15 mouse cellular contexts compared by ENCODE assay signal in the genomic region with DNA sequence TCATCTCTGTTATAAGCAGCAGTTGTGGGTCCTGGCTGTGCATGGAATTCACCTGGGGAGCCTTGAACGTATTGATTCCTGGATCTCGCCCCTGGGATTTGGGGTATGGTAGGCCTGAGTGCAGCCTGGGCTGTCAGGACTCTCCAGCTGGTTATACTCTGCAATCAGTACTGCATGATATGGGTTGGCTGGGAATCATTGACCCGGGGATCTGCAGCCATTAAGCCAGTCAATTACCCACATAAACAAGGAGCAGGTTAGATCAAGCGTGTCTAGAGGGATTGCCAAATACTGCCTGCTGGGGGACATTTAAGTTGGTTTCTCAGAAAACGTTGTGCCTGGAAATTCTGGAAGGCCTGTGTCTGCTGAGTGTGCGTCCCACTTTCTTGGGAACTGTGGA. TPM values are rescaled to one million over a fixed set of nuclear protein-coding genes. Genes with fewer than 3 reads are reported as not detected.
DNase-seq lines count a peak whose midpoint lies in the region; ATAC-seq lines count a peak whose summit lies in the region.
"Had no signal": no experiment of that assay in that cellular context is flagged by ENCODE, and none has a peak within 500 bp of the region (broad histone marks: within the 10 kb centered on the region; RNA-seq: fewer than 3 reads in every experiment).

No protein-coding gene starts in this region.

- H3K4me1 ChIP-seq in intestine, embryonic 16.5 days (ENCODE audit: control insufficient read depth, insufficient read depth, low read length), result peaks cover 18% of the 10 kb centered on the region; the same call in 1 of the 2 replicates
- peaks cover 12% of the 10 kb centered on the region; the same call in 1 of the 2 replicates for H3K4me1 ChIP-seq in intestine, embryonic 15.5 days (replicated peaks)
- 0 out of 2 replicates have a peak, but pooled peaks cover 4% of the 10 kb centered on the region for H3K4me1 ChIP-seq in neural tube, embryonic 13.5 days (replicated peaks)
- H3K4me1 ChIP-seq in neural tube, embryonic 15.5 days, result no peaks in the 10 kb centered on the region
- no peaks in the 10 kb centered on the region for H3K4me1 ChIP-seq in forebrain, embryonic 12.5 days
- H3K4me1 ChIP-seq: forebrain, embryonic 15.5 days had no signal

- 43% methylated on average over 6 of the region's 6 CpGs for WGBS in intestine, embryonic 16.5 days
- WGBS in intestine, embryonic 15.5 days, result 37% methylated on average over 6 of the region's 6 CpGs
- 54% methylated on average over 6 of the region's 6 CpGs for WGBS in neural tube, embryonic 13.5 days
- 48% methylated on average over 6 of the region's 6 CpGs for WGBS in neural tube, embryonic 15.5 days
- 63% methylated on average over 6 of the region's 6 CpGs for WGBS in forebrain, embryonic 12.5 days

- DNase-seq in kidney, postnatal 4 days, result peak; percentile 41 to 56
- DNase-seq in right cerebral cortex, postnatal 10 days (ENCODE audit: low spot score in 2 of 2), result no peak
- DNase-seq: cerebellum, adult 2 months; gastrocnemius, postnatal 25 days; right cerebral cortex, postnatal 4 days; thymus, postnatal 4 days had no signal

- no peak overlapping the region; the same call in 1 of the 2 replicates for H3K9ac ChIP-seq in intestine, embryonic 16.5 days (ENCODE audit: low read depth, low read length)
- H3K9ac ChIP-seq in intestine, embryonic 15.5 days, result no peak overlapping the region
- H3K9ac ChIP-seq in neural tube, embryonic 13.5 days, result no peak overlapping the region
- H3K9ac ChIP-seq in neural tube, embryonic 15.5 days (replicated peaks), result no peak overlapping the region
- H3K9ac ChIP-seq in forebrain, embryonic 12.5 days, result no peak overlapping the region
- H3K9ac ChIP-seq: embryonic facial prominence, embryonic 12.5 days; forebrain, embryonic 15.5 days; heart, embryonic 15.5 days had no signal

- no peaks in the 10 kb centered on the region for H3K9me3 ChIP-seq in intestine, embryonic 16.5 days (ENCODE audit: control insufficient read depth, low read length)
- H3K9me3 ChIP-seq in intestine, embryonic 15.5 days, result no peaks in the 10 kb centered on the region
- no peaks in the 10 kb centered on the region for H3K9me3 ChIP-seq in neural tube, embryonic 13.5 days
- no peaks in the 10 kb centered on the region for H3K9me3 ChIP-seq in neural tube, embryonic 15.5 days (replicated peaks)
- H3K9me3 ChIP-seq in forebrain, embryonic 12.5 days, result no peaks in the 10 kb centered on the region
- H3K9me3 ChIP-seq: embryonic facial prominence, embryonic 12.5 days; forebrain, embryonic 15.5 days; heart, embryonic 15.5 days had no signal

- no peak for ATAC-seq in intestine, embryonic 16.5 days
- ATAC-seq in intestine, embryonic 15.5 days, result no peak
- peak; percentile 43; the same call in 1 of the 2 replicates for ATAC-seq in neural tube, embryonic 13.5 days (ENCODE audit: low read depth)
- no peak for ATAC-seq in neural tube, embryonic 15.5 days (ENCODE audit: low FRiP score)
- ATAC-seq in forebrain, embryonic 12.5 days (ENCODE audit: low FRiP score), result no peak
- ATAC-seq: CD4-positive, CD25-positive, alpha-beta regulatory T cell, adult 4 months; forebrain, embryonic 15.5 days had no signal

- no peak overlapping the region for H3K4me2 ChIP-seq in intestine, embryonic 16.5 days (ENCODE audit: low read depth, low read length)
- no peak overlapping the region for H3K4me2 ChIP-seq in intestine, embryonic 15.5 days (replicated peaks)
- no peak overlapping the region for H3K4me2 ChIP-seq in neural tube, embryonic 13.5 days
- H3K4me2 ChIP-seq in neural tube, embryonic 15.5 days, result no peak overlapping the region
- H3K4me2 ChIP-seq in forebrain, embryonic 12.5 days, result no peak overlapping the region
- H3K4me2 ChIP-seq: embryonic facial prominence, embryonic 12.5 days; forebrain, embryonic 15.5 days; heart, embryonic 15.5 days had no signal

- H3K36me3 ChIP-seq in intestine, embryonic 16.5 days (ENCODE audit: control insufficient read depth, insufficient read depth, low read length), result no peaks in the 10 kb centered on the region
- no peaks in the 10 kb centered on the region for H3K36me3 ChIP-seq in intestine, embryonic 15.5 days
- H3K36me3 ChIP-seq in neural tube, embryonic 13.5 days, result no peaks in the 10 kb centered on the region
- H3K36me3 ChIP-seq in neural tube, embryonic 15.5 days, result no peaks in the 10 kb centered on the region
- no peaks in the 10 kb centered on the region for H3K36me3 ChIP-seq in forebrain, embryonic 12.5 days (replicated peaks)
- H3K36me3 ChIP-seq: embryonic facial prominence, embryonic 12.5 days; forebrain, embryonic 15.5 days; heart, embryonic 15.5 days had no signal

- H3K27ac ChIP-seq in intestine, embryonic 16.5 days (ENCODE audit: low read length), result peak overlapping the region; percentile 37
- H3K27ac ChIP-seq in intestine, embryonic 15.5 days, result no peak overlapping the region
- H3K27ac ChIP-seq in neural tube, embryonic 13.5 days (replicated peaks), result no peak overlapping the region
- no peak overlapping the region for H3K27ac ChIP-seq in neural tube, embryonic 15.5 days (replicated peaks)
- H3K27ac ChIP-seq in forebrain, embryonic 12.5 days, result no peak overlapping the region
- H3K27ac ChIP-seq: embryonic facial prominence, embryonic 12.5 days; forebrain, embryonic 15.5 days; heart, embryonic 15.5 days had no signal

- no peak overlapping the region for H3K4me3 ChIP-seq in intestine, embryonic 16.5 days (ENCODE audit: low read length)
- H3K4me3 ChIP-seq in intestine, embryonic 15.5 days (replicated peaks), result no peak overlapping the region
- H3K4me3 ChIP-seq in neural tube, embryonic 13.5 days, result no peak overlapping the region
- no peak overlapping the region for H3K4me3 ChIP-seq in neural tube, embryonic 15.5 days (replicated peaks)
- H3K4me3 ChIP-seq in forebrain, embryonic 12.5 days (replicated peaks), result no peak overlapping the region
- H3K4me3 ChIP-seq: embryonic facial prominence, embryonic 12.5 days; forebrain, embryonic 15.5 days; heart, embryonic 15.5 days had no signal

- no peaks in the 10 kb centered on the region for H3K27me3 ChIP-seq in intestine, embryonic 16.5 days (replicated peaks; ENCODE audit: control insufficient read depth, insufficient read depth, low read length)
- no peaks in the 10 kb centered on the region for H3K27me3 ChIP-seq in intestine, embryonic 15.5 days (replicated peaks)
- no peaks in the 10 kb centered on the region for H3K27me3 ChIP-seq in neural tube, embryonic 13.5 days
- H3K27me3 ChIP-seq in neural tube, embryonic 15.5 days (replicated peaks), result no peaks in the 10 kb centered on the region
- no peaks in the 10 kb centered on the region for H3K27me3 ChIP-seq in forebrain, embryonic 12.5 days
- H3K27me3 ChIP-seq: embryonic facial prominence, embryonic 12.5 days; forebrain, embryonic 15.5 days; heart, embryonic 15.5 days had no signal

RNA-seq across cellular contexts. Expression of a gene that starts 11.8 kb away (rescaled TPM):
- 5.0 and 5.4 TPM in 2 replicates for polyA plus RNA-seq in intestine, embryonic 16.5 days (2015; fragmentation: Nextera tagmentation; extraction: Ambion mirVana)
- polyA plus RNA-seq in intestine, embryonic 15.5 days (2015; fragmentation: Nextera tagmentation; extraction: Ambion mirVana), result 6.4 and 7.5 TPM in 2 replicates
- 1.0 and 1.3 TPM in 2 replicates for polyA plus RNA-seq in neural tube, embryonic 13.5 days (2015; fragmentation: Nextera tagmentation; extraction: Ambion mirVana)
- 0.77 and 3.4 TPM in 2 replicates for polyA plus RNA-seq in neural tube, embryonic 15.5 days (2015; fragmentation: Nextera tagmentation; extraction: Ambion mirVana)
- 0.77 and 1.1 TPM in 2 replicates for polyA plus RNA-seq in forebrain, embryonic 12.5 days (2016; fragmentation: Nextera tagmentation; extraction: Ambion mirVana)
- polyA plus RNA-seq: CD4-positive, CD25-positive, alpha-beta regulatory T cell, adult 4 months had no signal

Comparison
In these comparisons a context has a peak if more than half of its experiments do, and no peak if none do; other contexts are left out.
1. DNase-seq: peak in kidney, postnatal 4 days (2 of 2); none in right cerebral cortex, postnatal 10 days (0 of 2).